ENCODE assay signal across 8 mouse cellular contexts in genomic region chr4:48540576-48541111, GRCm38 (mm10). TPM values are rescaled to one million over a fixed set of nuclear protein-coding genes. Genes with fewer than 3 reads are reported as not detected.
DNase-seq lines count a peak whose midpoint lies in the region; ATAC-seq and TF ChIP-seq lines count a peak whose summit lies in the region.

No protein-coding gene starts in this region.

- peak overlapping the region; percentile 90 for H3K4me2 ChIP-seq in hindbrain, postnatal 0 days (ENCODE audit: low read depth, low read length)
- peak overlapping the region; percentile 84 for H3K4me2 ChIP-seq in lung, postnatal 0 days (replicated peaks; ENCODE audit: low read depth, low read length)

- TF ChIP-seq EP300 in lung, postnatal 0 days (IDR thresholded peaks at IDR 0.05), result no peak

- peaks cover 8% of the 10 kb centered on the region for H3K27me3 ChIP-seq in spleen, adult 2 months (ENCODE audit: control insufficient read depth, insufficient read depth, low read length)
- H3K27me3 ChIP-seq in cerebellum, adult 2 months (ENCODE audit: control insufficient read depth, insufficient read depth, low read length), result no peaks in the 10 kb centered on the region
- no peaks in the 10 kb centered on the region for H3K27me3 ChIP-seq in hindbrain, postnatal 0 days (ENCODE audit: insufficient read depth, low read length)
- no peaks in the 10 kb centered on the region for H3K27me3 ChIP-seq in lung, postnatal 0 days (replicated peaks; ENCODE audit: insufficient read depth, low read length)

- no peaks in the 10 kb centered on the region for H3K36me3 ChIP-seq in spleen, adult 2 months (ENCODE audit: control insufficient read depth, insufficient read depth, low read length)
- H3K36me3 ChIP-seq in hindbrain, postnatal 0 days (ENCODE audit: insufficient read depth, low read length), result no peaks in the 10 kb centered on the region
- no peaks in the 10 kb centered on the region for H3K36me3 ChIP-seq in lung, postnatal 0 days (ENCODE audit: insufficient read depth, low read length)

- H3K9me3 ChIP-seq in hindbrain, postnatal 0 days (ENCODE audit: low read length), result no peaks in the 10 kb centered on the region
- H3K9me3 ChIP-seq in lung, postnatal 0 days (ENCODE audit: low read length), result no peaks in the 10 kb centered on the region

- no peak for TF ChIP-seq CTCF in spleen, adult 2 months (IDR thresholded peaks at IDR 0.05; ENCODE audit: extremely low read depth, insufficient read depth, insufficient read length, insufficient replicate concordance)
- TF ChIP-seq CTCF in cerebellum, adult 2 months (IDR thresholded peaks at IDR 0.05; ENCODE audit: borderline replicate concordance, insufficient read depth, low read depth, low read length), result no peak
- TF ChIP-seq CTCF in gastrocnemius, adult 2 months (IDR thresholded peaks at IDR 0.05), result no peak
- TF ChIP-seq CTCF in hindbrain, postnatal 0 days (IDR thresholded peaks at IDR 0.05; ENCODE audit: low read depth), result no peak
- TF ChIP-seq CTCF in lung, postnatal 0 days (IDR thresholded peaks at IDR 0.05), result no peak

- under 1% methylated on average over 33 of the region's 50 CpGs for WGBS in spleen, adult 2 months
- WGBS in cerebellum, adult 2 months, result 5% methylated on average over 46 of the region's 50 CpGs
- WGBS in hindbrain, postnatal 0 days, result under 1% methylated on average over 41 of the region's 50 CpGs
- 0% methylated on average over 16 of the region's 50 CpGs for WGBS in lung, postnatal 0 days

- intact Hi-C loops in gastrocnemius, adult 2 months (cut with DNase I), result loop anchor here (5.0 to 10.0 kb wide), 2 partner anchors 142 to 496 kb away; partner anchors contain the start of gene Nr4a3

- no peaks in the 10 kb centered on the region; the same call in 1 of the 2 replicates for H3K4me1 ChIP-seq in spleen, adult 2 months (ENCODE audit: control insufficient read depth, insufficient read depth, insufficient read length)
- peaks cover 5% of the 10 kb centered on the region; the same call in 1 of the 2 replicates for H3K4me1 ChIP-seq in cerebellum, adult 2 months (ENCODE audit: control insufficient read depth, insufficient read depth, low read length)
- peaks cover 24% of the 10 kb centered on the region for H3K4me1 ChIP-seq in hindbrain, postnatal 0 days (ENCODE audit: insufficient read depth, low read length)
- peaks cover 11% of the 10 kb centered on the region; the same call in 1 of the 2 replicates for H3K4me1 ChIP-seq in lung, postnatal 0 days (ENCODE audit: insufficient read depth, low read depth, low read length)

- no peak for DNase-seq in spleen, adult 2 months (ENCODE audit: low read depth in 1 of 2, low spot score in 2 of 2)
- no peak for DNase-seq in spleen, postnatal 36 days (ENCODE audit: low spot score in 2 of 2)
- peak; percentile 52 to 69 for DNase-seq in cerebellum, adult 2 months
- DNase-seq in gastrocnemius, adult 2 months, result peak; percentile 69
- DNase-seq in hindbrain, postnatal 0 days (ENCODE audit: low spot score), result peak; percentile 65
- DNase-seq in lung, postnatal 0 days (ENCODE audit: low spot score), result peak; percentile 50
- peak; percentile 20 for DNase-seq in retina, postnatal 7 days (ENCODE audit: low read depth, low spot score)

- peak overlapping the region; percentile 33; the same call in 1 of the 2 replicates for H3K4me3 ChIP-seq in spleen, adult 2 months (ENCODE audit: extremely low read depth, insufficient read depth, insufficient read length)
- peak overlapping the region; percentile 94 for H3K4me3 ChIP-seq in cerebellum, adult 2 months (replicated peaks; ENCODE audit: insufficient read depth, low read depth, low read length)
- H3K4me3 ChIP-seq in gastrocnemius, adult 2 months, result peak overlapping the region; percentile 92
- H3K4me3 ChIP-seq in hindbrain, postnatal 0 days (ENCODE audit: low read length), result peak overlapping the region; percentile 85
- H3K4me3 ChIP-seq in lung, postnatal 0 days (ENCODE audit: low read depth, low read length), result peak overlapping the region; percentile 73

- TF ChIP-seq POLR2A in spleen, adult 2 months (IDR thresholded peaks at IDR 0.05; ENCODE audit: low read depth, low read length), result no peak
- no peak for TF ChIP-seq POLR2A in cerebellum, adult 2 months (IDR thresholded peaks at IDR 0.05; ENCODE audit: borderline replicate concordance, insufficient read depth, low read length)

- no peak overlapping the region for H3K27ac ChIP-seq in spleen, adult 2 months (ENCODE audit: insufficient read depth, low read length)
- peak overlapping the region; percentile 57 for H3K27ac ChIP-seq in cerebellum, adult 2 months (ENCODE audit: insufficient read depth, low read length)
- H3K27ac ChIP-seq in gastrocnemius, adult 2 months, result peak overlapping the region; percentile 86
- H3K27ac ChIP-seq in hindbrain, postnatal 0 days, result peak overlapping the region; percentile 90
- H3K27ac ChIP-seq in lung, postnatal 0 days (ENCODE audit: low read length), result peak overlapping the region; percentile 80

- H3K9ac ChIP-seq in hindbrain, postnatal 0 days (replicated peaks; ENCODE audit: low read length), result peak overlapping the region; percentile 95
- peak overlapping the region; percentile 86 for H3K9ac ChIP-seq in lung, postnatal 0 days (replicated peaks; ENCODE audit: low read depth)

- peak; percentile 68 for ATAC-seq in hindbrain, postnatal 0 days
- ATAC-seq in lung, postnatal 0 days, result peak; percentile 79
- ATAC-seq in inflammation-experienced regulatory T-cells, adult 6 months, result no peak

RNA-seq across cellular contexts. Expression of gene Msantd3, which starts 0.9 kb away (rescaled TPM):
- 0.60 and 0.69 TPM in 2 replicates for polyA plus RNA-seq in spleen, adult 2 months (2012; rRNA removed)
- polyA plus RNA-seq in cerebellum, adult 2 months (2012; rRNA removed), result 16.3 and 17.7 TPM in 2 replicates
- 10 to 100 TPM; 13.9 to 20.1 TPM for total RNA-seq in gastrocnemius, adult 2 months (2021)
- 25.1 and 28.1 TPM in 2 replicates for total RNA-seq in hindbrain, postnatal 0 days (2014; rRNA removed)
- polyA plus RNA-seq in hindbrain, postnatal 0 days (2015; fragmentation: Nextera tagmentation; extraction: Ambion mirVana), result 27.3 and 30.4 TPM in 2 replicates
- polyA plus RNA-seq in lung, postnatal 0 days (2015; fragmentation: Nextera tagmentation; extraction: Ambion mirVana), result 12.2 and 13.1 TPM in 2 replicates
- polyA plus RNA-seq in inflammation-experienced regulatory T-cells, adult 6 months (2017; shearing (Covaris generic)), result not detected

RNA-seq across cellular contexts. Expression of gene Tmeff1, which starts 44.3 kb away (rescaled TPM):
- polyA plus RNA-seq in spleen, adult 2 months (2012; rRNA removed), result 0.58 and 0.63 TPM in 2 replicates
- 60.1 and 74.5 TPM in 2 replicates for polyA plus RNA-seq in cerebellum, adult 2 months (2012; rRNA removed)
- total RNA-seq in gastrocnemius, adult 2 months (2021), result under 1 TPM; 0.38 to 0.98 TPM
- total RNA-seq in hindbrain, postnatal 0 days (2014; rRNA removed), result 193 and 228 TPM in 2 replicates
- 181 and 195 TPM in 2 replicates for polyA plus RNA-seq in hindbrain, postnatal 0 days (2015; fragmentation: Nextera tagmentation; extraction: Ambion mirVana)
- 29.4 and 36.5 TPM in 2 replicates for polyA plus RNA-seq in lung, postnatal 0 days (2015; fragmentation: Nextera tagmentation; extraction: Ambion mirVana)
- not detected for polyA plus RNA-seq in inflammation-experienced regulatory T-cells, adult 6 months (2017; shearing (Covaris generic))

Comparison
In these comparisons a context has a peak if more than half of its experiments do, and no peak if none do; other contexts are left out.
1. DNase-seq: peak in cerebellum, adult 2 months (2 of 2), gastrocnemius, adult 2 months (single experiment), hindbrain, postnatal 0 days (single experiment), lung, postnatal 0 days (single experiment) and retina, postnatal 7 days (single experiment); none in spleen, adult 2 months (0 of 2) and spleen, postnatal 36 days (0 of 2).
2. H3K4me3 ChIP-seq: peak in every context shown above with its lines; median percentile 94 in cerebellum, adult 2 months; 92 in gastrocnemius, adult 2 months; 85 in hindbrain, postnatal 0 days; 73 in lung, postnatal 0 days; 33 in spleen, adult 2 months.
3. RNA of gene Tmeff1, which starts 44.3 kb away (polyA plus RNA-seq): 181 to 195 TPM in hindbrain, postnatal 0 days, 60.1 to 74.5 TPM in cerebellum, adult 2 months and 29.4 to 36.5 TPM in lung, postnatal 0 days; 0.58 to 0.63 TPM in spleen, adult 2 months and not detected in inflammation-experienced regulatory T-cells, adult 6 months; every median in the first group is over 10 times any median in the second.